Mouse (Mus musculus): ENCODE results near the gene Olfr1322. TPM values are rescaled to one million over a fixed set of nuclear protein-coding genes. Genes with fewer than 3 reads are reported as not detected.

Gene Olfr1322
- polyA plus RNA-seq (2017; shearing (Covaris generic)): under 1 TPM in 1 of 2 experiments, not detected in 1; 0.12 TPM

DNA sequence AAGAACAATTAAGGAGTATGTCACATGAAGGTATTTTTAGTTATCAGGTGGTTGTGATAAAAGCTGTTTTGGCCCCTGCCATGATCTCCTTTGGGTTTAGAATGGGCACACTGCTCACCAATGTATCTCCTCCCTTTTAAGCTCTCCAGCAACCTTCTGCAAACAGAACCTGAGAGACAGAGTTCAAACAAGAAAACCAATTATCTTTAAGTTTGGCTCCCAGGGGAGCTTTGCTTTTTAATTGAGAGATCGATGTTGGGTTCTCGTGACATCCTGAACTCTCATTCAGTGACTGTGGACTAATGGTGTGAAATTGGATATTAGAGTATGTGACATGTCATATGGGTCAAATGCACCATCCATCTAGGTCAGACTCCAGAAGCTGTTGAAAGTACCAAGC, at the start of gene Olfr1322:
Olfr1322 (minus strand) TSS at position 101 of the 400 bp plus-strand sequence.
- ATAC-seq: no peak

DNA sequence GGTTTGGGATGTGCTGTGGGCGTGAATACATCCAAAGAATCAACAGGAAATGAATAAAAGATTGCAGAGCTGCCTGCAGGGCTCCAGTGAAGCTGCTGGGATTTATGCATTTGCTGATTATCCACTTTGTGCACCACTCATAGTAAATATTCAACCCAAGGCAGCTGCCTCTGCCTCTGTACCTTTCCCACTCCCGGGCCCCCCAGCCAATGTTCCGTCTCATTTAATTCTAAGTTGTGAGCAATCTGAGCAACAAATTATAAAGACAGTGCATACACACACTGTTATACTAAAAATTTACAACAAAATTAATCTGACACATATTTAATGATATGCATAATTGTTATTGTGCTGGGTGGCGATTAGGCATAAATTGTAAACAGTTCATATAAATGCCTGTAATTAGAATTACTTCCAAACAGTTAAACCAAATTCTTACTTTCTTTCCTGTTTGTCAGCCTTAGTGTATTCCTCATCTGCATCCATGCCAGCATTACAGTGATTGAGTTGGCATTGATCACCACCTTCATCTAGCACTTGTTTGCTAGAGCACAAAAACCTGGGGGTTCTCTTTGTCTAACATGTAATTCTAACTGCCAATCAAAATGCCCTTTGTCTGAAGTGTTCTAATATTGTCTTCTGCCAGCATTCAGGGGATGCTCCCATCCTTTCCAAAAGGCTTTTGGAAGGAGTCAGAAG, 13.5 kb downstream of the Olfr1322 start:
- ATAC-seq: no peak

Other genes starting within 250 kb of the Olfr1322 start
- not detected for gene Olfr1320, start 219.2 kb downstream of the Olfr1322 start, polyA plus RNA-seq (2017; shearing (Covaris generic))
- gene Olfr1321, start 156.4 kb downstream of the Olfr1322 start, polyA plus RNA-seq (2017; shearing (Covaris generic)): not detected
- not detected for gene Igsf1, start 93.7 kb downstream of the Olfr1322 start, polyA plus RNA-seq (2017; shearing (Covaris generic))
- gene Olfr1323, start 127.9 kb upstream of the Olfr1322 start, polyA plus RNA-seq (2017; shearing (Covaris generic)): not detected

All from CD4-positive, CD25-positive, alpha-beta regulatory T cell, adult 4 months (primary cell).